Mouse (Mus musculus) Muller cell, postnatal 12 days (primary cell): ENCODE measurements around the gene Kremen2.

ENCODE experiments used
- DNase-seq: peaks from one replicate; pipeline ENCODE4 v3.0.0-alpha.2; 2015; ENCODE audit errors: inconsistent ontology term

The Kremen2 gene

GRCm38 (mm10) chr17:23737493-23738445, 7.9 kb downstream of the Kremen2 start:
- DNase-seq = no peak

- DNase-seq = no peak
Measured at GRCm38 (mm10) chr17:23734341-23734740, 11.3 kb downstream of the Kremen2 start.

- DNase-seq = no peak
Measured at GRCm38 (mm10) chr17:23730441-23730840, 15.2 kb downstream of the Kremen2 start.

GRCm38 (mm10) chr17:23726758-23727142, 18.9 kb downstream of the Kremen2 start:
- DNase-seq = peak; percentile 96

- peak; percentile 95 for DNase-seq
Measured at GRCm38 (mm10) chr17:23725999-23726757, 19.5 kb downstream of the Kremen2 start, which contains the start of gene Pkmyt1. Gene Pkmyt1 (plus strand): TSS chr17:23726336.

- no peak for DNase-seq
Measured at GRCm38 (mm10) chr17:23725477-23725876, 20.2 kb downstream of the Kremen2 start.

GRCm38 (mm10) chr17:23722376-23723125, 23.1 kb downstream of the Kremen2 start, which contains the start of gene 1520401A03Rik:
Gene 1520401A03Rik (minus strand): TSS chr17:23722783.
- no peak for DNase-seq

GRCm38 (mm10) chr17:23721886-23722285, 23.7 kb downstream of the Kremen2 start:
- no peak for DNase-seq

- no peak for DNase-seq
Measured at GRCm38 (mm10) chr17:23719455-23719854, 26.2 kb downstream of the Kremen2 start.

GRCm38 (mm10) chr17:23717003-23717402, 28.6 kb downstream of the Kremen2 start:
- DNase-seq = no peak

GRCm38 (mm10) chr17:23706212-23706611, 39.4 kb downstream of the Kremen2 start:
- DNase-seq = peak; percentile 62

DNA sequence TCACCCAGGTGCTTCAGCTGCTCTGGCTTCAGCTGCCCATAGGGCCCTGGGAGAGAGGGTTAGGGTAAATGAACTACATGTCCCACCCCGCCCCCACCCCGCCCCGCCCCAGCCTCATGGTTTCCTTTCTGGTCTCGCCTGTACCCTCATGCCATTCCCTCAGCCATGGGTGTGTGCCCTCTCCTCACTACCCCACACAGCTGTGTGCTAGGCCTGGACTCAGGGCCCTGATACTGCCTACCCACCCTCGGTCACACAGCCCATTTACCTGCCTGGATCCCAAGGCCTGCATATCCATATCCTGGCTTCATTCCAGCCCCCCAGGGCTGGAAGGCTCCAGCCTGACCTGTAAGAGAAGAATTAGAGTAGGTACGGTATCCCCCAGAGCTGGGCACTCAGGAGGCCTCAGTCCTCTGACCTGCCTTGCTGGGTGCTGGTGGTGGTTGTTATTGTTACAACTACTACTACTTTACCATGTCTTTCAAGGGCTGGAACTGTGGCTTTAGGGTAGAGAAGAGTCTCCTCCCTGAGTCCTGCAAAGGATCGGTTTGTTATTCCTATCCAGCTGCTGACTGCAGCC, 40.0 kb downstream of the Kremen2 start:
- DNase-seq = no peak

DNA sequence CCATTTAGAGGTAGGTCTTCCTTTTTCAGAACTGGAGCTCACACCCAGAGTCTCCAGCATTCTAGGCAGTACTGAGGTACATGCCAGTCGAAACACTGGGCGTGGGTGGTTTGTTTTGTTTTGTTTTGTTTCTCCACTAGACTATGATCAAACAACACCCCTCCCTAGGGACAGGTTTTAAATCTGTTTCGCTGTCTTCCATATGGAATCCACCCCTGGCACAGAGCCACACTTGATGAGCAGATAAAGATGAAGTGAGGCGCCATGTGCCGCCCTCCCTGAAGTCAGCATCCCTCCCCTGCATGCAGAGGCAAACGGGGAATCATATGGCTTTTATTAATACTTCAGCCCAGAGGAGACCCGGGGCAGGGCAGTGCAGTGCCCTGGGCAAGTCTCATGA, 40.9 kb downstream of the Kremen2 start:
- DNase-seq = no peak

DNA sequence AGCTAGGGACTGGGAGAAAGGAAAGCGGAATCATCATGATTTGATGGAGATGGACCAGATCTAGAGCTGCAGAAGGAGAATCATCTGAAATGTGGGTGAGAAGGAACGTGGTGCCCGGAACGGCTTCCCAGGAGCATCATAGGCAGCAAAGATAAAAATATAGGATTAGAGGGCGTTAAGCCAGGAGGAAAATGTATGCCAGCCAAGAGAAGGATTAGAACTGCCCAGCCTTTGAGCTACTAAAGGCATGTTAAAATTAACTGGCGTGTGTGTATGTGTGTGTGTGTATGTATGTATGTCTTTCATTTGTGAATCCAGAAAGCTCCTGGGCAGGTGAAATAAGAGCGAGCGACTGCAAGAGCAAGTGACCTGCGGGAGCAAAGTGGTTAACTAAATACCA, 42.3 kb downstream of the Kremen2 start:
- no peak for DNase-seq

- DNase-seq = peak; percentile 94
Measured at GRCm38 (mm10) chr17:23700079-23700478, 45.6 kb downstream of the Kremen2 start.

GRCm38 (mm10) chr17:23699131-23700077, 46.2 kb downstream of the Kremen2 start:
- peak; percentile 65 for DNase-seq

- no peak for DNase-seq
Measured at GRCm38 (mm10) chr17:23695801-23696200, 49.8 kb downstream of the Kremen2 start.

GRCm38 (mm10) chr17:23694491-23694890, 51.1 kb downstream of the Kremen2 start:
- DNase-seq = no peak
